Mouse (Mus musculus): ENCODE measurements around the gene Large2.

Gene Large2

GRCm38 (mm10) chr2:92371971-92372690, 2.5 kb downstream of the Large2 start:
- peak; percentile 49 for DNase-seq

- DNase-seq, result peak; percentile 95
These were observed 3.6 kb downstream of the Large2 start for GRCm38 (mm10) chr2:92370821-92371805.

GRCm38 (mm10) chr2:92370375-92370774, 4.3 kb downstream of the Large2 start:
- no peak for DNase-seq

- DNase-seq, result peak; percentile 55
These were observed 7.2 kb downstream of the Large2 start for GRCm38 (mm10) chr2:92367383-92368029.

GRCm38 (mm10) chr2:92365568-92365967, 9.1 kb downstream of the Large2 start:
- DNase-seq, result no peak

- no peak for DNase-seq
These were observed 10.6 kb downstream of the Large2 start for GRCm38 (mm10) chr2:92364086-92364485.

- DNase-seq, result no peak
These were observed 12.0 kb downstream of the Large2 start for GRCm38 (mm10) chr2:92362571-92363228.

GRCm38 (mm10) chr2:92361795-92362194, 12.9 kb downstream of the Large2 start:
- DNase-seq, result no peak

GRCm38 (mm10) chr2:92360893-92361292, 13.8 kb downstream of the Large2 start:
- peak; percentile 66 for DNase-seq

- no peak for DNase-seq
These were observed 14.4 kb downstream of the Large2 start for GRCm38 (mm10) chr2:92360186-92360823.

GRCm38 (mm10) chr2:92359301-92359700, 15.4 kb downstream of the Large2 start:
- DNase-seq, result no peak

- no peak for DNase-seq
These were observed 20.4 kb downstream of the Large2 start for GRCm38 (mm10) chr2:92354224-92354623.

GRCm38 (mm10) chr2:92353402-92353801, 21.3 kb downstream of the Large2 start:
- DNase-seq, result no peak

- DNase-seq, result no peak
These were observed 24.0 kb downstream of the Large2 start for GRCm38 (mm10) chr2:92350686-92351085.

GRCm38 (mm10) chr2:92349589-92350425, 24.9 kb downstream of the Large2 start:
- DNase-seq, result no peak

GRCm38 (mm10) chr2:92347191-92347590, 27.5 kb downstream of the Large2 start:
- DNase-seq, result no peak

- DNase-seq, result no peak
These were observed 32.3 kb downstream of the Large2 start for GRCm38 (mm10) chr2:92342418-92342817.

- no peak for DNase-seq
These were observed 42.8 kb downstream of the Large2 start for GRCm38 (mm10) chr2:92331871-92332270.

GRCm38 (mm10) chr2:92331410-92331809, 43.3 kb downstream of the Large2 start:
- peak; percentile 48 for DNase-seq

- peak; percentile 32 for DNase-seq
These were observed 43.8 kb downstream of the Large2 start for GRCm38 (mm10) chr2:92330840-92331239.

GRCm38 (mm10) chr2:92328206-92328605, 46.5 kb downstream of the Large2 start:
- no peak for DNase-seq

All from kidney, postnatal 10 days (tissue).